Mouse (Mus musculus) lung, adult 2 months (tissue): ENCODE data around the gene Guca1a.

Experiments used
- CTCF ChIP-seq: fragments of 200-500 bp; IDR thresholded peaks from 2 replicates; pipeline ENCODE4 v1.5.1; 2011; ENCODE audit warnings: mild to moderate bottlenecking, low read length, control low read depth; ENCODE audit not compliant: insufficient read depth
- POLR2A ChIP-seq: fragments of 200-500 bp; IDR thresholded peaks from 2 replicates; pipeline ENCODE4 v1.6.1; 2011; ENCODE audit warnings: low read depth, mild to moderate bottlenecking, control low read depth, low read length, borderline replicate concordance; ENCODE audit errors: extremely low read depth

GRCm38 (mm10) chr17:47444113-47444512, 43.7 kb upstream of the Guca1a start:
- TF ChIP-seq CTCF = no peak
- no peak for TF ChIP-seq POLR2A
